Mouse (Mus musculus) embryo, embryonic 10.5 days (tissue): ENCODE data around the gene Rnd2.
"Not testable (repeated sequence)": the region's sequence is repeated elsewhere in the genome, so short reads cannot be mapped to it uniquely, and the experiment has no call there.

Experiments used
- DNase-seq: peaks from one replicate; pipeline ENCODE4 v3.0.0-alpha.2; 2015; ENCODE audit warnings: low spot score

Rnd2 gene

GRCm38 (mm10) chr11:101464211-101465100 is at the start of gene Rnd2:
TSS of gene Rnd2 (plus strand) at chr11:101464999.
- DNase-seq, result no peak

DNA sequence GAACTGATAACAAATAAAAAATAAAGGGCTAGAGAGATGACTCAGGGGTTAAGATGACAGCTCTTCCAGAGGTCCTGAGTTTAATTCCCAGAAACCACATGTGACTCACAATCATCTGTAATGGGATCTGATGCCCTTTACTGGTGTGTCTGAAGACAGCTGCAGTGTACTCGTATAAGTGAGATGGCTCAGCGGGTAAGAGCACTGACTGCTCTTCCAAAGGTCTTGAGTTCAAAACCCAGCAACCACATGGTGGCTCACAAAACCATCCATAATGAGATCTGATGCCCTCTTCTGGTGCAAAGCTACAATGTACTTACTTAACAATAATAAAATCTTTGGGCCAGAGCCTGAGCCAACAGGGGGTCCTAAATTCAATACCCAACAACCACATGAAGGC is 49.5 kb upstream of the Rnd2 start:
- DNase-seq, result peak; percentile 9

DNA sequence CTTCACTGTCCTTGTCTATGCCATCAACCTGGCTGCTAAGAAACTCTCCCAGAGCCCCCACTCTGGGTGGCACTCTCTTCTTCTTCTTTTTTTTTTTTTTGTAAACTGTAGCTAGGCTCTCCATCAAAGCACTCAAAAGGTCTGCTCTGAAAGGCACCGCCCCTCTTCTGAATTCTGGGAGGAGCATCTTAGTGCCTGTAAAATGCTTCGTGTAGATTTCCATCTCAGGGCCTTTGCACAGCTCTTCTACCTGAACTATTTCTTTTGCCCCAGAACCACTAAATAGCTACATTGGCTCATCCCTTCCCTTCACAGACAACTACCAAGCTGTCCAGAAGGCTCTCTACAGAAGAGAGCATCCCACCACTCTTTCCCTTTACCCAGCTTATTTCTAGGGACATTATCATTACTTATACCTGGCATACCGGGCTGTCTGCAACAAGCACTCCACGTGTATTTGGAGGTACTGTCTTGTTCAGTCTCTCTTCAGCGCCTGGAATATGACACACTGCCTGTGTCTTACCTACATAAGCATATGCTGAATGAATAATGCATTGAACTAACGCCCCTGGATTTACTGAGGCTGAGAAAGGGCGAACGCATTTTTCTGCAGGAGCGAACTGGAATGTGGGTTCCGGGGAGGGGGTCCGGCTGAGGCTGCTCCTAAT is 48.2 kb upstream of the Rnd2 start:
- peak; percentile 47 for DNase-seq

- peak; percentile 89 for DNase-seq
Measured at GRCm38 (mm10) chr11:101417101-101417855, 47.5 kb upstream of the Rnd2 start, which contains the start of gene Aarsd1. TSS of gene Aarsd1 (minus strand) at chr11:101417615.

DNA sequence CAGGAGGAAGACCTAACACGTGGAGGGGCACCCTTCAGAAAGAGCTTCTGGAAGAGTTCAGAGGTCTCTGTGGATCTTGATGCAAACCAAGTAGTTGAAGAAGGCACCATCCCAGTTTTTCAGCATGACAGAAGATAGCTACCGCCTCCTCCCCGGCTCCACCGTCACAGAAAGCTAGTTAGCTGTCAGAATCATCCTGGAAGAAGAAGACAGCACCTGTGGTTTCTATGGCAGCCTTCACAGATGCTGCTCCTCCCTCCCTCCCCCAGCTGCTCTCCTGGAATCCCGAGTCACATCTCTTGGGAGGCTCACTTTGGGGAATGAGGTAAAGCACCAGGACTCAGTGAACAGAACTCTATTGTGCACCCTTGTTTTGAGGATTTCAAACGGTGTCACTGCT is 45.8 kb upstream of the Rnd2 start:
- DNase-seq, result no peak

DNA sequence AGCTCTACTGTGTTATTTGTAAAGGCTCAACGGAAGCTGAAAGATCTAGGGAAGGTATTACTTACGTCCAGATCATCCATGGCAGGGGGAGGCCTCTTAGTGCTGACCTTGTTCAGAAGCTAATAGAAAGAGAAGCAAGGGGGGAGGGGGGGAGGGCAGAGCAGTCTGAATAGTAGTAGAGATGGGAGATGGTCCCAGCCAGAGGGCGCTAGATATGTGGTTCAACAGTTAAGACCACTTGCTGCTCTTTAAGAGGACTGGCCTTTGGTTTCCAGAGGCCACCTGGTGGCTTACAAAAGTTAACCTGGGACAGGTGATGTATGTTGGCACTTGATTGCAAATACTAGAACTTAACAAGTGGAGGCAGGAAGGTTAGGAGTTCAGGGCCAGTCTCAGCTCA is 45.2 kb upstream of the Rnd2 start:
- peak; percentile 44 for DNase-seq

DNA sequence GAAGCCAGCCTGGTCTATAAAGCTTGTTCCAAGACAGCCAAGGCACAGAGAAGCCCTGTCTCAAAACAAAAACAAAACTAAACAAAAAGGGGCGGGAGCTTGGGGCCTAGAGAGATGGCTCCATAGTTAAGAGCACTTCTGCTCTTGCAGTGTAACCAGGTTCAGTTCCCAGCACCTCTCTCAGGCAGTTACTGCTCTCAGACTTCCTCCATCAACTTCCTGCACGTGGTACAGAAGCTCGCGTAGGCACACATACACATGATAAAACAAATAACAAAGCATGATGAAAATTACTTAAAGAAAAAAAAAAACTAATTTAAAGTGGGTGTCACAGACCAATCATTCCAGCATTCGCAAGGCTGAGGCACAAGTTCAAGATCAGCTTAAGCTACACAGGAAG is 44.7 kb upstream of the Rnd2 start:
- no peak for DNase-seq

DNA sequence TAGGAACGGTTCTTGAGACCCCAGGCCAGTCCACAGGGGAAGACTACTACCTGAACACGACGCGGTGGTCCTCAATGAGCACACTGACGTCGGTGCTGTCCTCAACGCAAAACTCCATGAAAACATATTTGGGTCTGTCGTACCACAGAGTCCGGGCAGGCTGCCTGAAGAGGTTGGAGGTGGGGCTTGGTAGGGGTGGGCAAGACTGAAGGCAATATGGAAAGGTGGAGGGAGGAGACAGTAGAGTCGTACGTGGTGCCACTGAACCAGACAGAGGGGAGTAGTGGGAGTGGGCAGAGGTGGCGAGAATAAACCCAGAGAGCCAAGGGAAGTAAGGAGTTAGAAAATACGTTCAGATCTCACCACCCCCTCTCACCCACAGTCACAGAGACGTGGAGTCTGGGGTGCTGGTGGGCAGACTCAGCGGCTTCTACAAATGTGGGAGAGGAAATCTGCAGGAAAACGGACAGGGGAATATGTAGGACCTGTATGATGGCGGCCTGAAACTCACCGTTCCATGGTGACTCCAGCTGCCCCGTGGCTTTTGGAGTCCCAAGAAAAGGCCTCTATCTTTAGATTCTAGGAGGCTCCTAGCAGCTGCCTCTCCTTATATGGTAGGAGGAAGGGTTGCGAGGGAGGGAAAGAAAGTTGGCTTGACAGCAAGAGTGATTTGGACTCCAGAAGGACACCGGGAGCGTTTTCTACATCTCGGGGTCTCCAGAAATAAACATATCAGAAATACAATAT is 40.5 kb upstream of the Rnd2 start, which contains the start of gene Gm27029:
TSS of gene Gm27029 (minus strand) at position 692 of the 747 bp plus-strand sequence.
- no peak for DNase-seq

DNA sequence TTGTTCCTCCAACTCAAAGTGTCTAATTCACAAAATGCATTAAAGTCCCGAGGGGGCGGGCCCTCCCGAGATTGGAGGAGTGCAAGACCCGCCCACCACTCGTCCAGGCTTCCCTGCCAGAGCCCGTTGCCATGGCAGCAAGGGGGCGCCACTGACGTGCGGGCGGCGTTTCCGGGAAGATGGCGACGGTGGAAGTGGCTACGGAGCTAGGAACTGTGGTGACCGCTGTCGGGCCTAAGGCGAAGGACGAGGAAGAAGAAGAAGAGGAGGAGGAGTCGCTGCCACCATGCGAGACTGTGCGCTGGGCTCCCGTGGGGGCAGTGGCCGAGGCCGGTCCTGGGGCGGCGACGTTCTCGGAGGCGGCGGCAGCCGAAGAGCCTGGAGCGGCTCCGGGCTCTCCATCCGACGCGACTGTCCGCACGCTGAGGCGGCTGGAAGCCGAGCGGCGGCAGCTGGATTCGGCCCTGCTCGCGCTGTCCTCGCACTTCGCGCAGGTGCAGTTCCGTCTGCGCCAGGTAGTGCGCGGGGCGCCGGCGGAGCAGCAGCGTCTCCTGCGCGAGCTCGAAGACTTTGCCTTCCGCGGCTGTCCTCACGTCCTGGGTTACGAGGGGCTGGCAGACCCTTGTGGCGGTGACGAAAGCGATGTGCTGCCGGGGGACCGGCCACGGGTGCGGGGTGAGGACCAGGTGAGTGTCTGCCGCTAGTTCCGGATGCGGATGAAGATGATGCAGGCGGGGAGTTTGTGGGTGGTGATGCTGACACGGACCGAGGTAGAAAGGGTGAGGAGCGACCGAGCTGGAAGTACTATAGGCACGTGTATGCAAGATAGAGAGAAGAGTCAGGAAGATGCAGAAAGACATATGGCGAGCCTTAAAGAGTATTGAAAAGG is 39.6 kb upstream of the Rnd2 start, which contains the start of the genes Rundc1 and Ptges3l:
TSS of gene Rundc1 (plus strand) at position 161 of the 889 bp plus-strand sequence.
TSS of gene Ptges3l (minus strand) at position 409 of the 889 bp plus-strand sequence.
- peak; percentile 99 for DNase-seq

GRCm38 (mm10) chr11:101426165-101426564 is 38.6 kb upstream of the Rnd2 start:
- DNase-seq, result no peak

- DNase-seq, result no peak
Measured at GRCm38 (mm10) chr11:101431327-101431726, 33.5 kb upstream of the Rnd2 start.

DNA sequence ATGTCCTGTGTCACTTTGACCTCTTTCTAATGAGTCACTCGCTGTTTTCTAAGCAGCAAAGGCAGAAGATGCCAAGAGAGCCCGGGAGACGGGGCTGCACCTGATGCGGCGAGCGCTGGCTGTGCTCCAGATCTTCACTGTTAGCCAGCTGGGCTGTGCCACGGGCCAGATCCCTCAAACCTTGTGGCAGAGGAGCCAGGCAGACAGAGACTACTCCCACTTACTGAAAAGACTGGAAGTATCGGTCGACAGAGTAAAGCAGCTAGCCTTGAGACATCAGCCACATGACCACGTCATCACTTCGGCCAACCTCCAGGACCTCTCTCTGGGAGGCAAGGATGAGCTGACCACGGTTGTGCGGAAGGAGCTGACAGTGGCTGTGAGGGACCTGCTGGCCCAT is 31.4 kb upstream of the Rnd2 start:
- no peak for DNase-seq

DNA sequence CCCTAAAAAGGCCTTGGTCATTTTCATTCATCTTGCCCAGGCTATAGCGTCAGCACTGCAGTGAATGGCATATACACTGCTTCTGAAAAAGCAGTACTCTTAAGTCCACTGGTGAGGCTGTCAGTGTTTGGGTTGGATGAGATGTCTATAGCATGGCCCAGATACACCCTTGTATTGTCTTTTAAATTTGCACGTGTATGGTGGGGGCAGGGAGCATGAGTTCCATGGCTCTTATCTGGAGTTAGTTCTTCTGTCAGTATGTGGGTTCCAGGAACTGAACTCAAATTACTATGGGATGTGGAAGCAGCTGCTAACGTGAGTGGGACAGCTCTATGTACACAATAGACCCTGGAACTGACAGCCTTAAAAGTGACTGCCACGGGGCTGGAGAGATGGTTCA is 29.0 kb upstream of the Rnd2 start:
- DNase-seq, result no peak

DNA sequence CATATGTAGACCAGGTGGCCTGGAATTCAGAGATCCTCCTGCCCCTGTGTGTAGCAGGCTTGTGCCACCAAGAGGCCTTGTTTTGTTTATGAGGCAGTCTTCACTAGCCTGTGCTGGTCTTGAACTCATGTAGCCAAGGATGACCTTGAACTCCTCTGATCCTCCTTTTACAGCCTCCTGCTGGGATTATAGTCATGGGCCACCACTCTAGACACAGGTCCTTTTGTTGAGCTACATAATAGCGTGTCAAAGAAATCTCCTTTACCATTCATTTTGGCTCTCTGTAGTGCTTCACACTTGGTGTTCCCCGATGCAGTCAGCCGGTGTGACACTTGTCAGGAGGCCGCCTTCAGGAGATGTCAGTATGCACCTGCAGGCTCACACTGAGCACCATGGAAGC is 27.9 kb upstream of the Rnd2 start:
- no peak for DNase-seq

DNA sequence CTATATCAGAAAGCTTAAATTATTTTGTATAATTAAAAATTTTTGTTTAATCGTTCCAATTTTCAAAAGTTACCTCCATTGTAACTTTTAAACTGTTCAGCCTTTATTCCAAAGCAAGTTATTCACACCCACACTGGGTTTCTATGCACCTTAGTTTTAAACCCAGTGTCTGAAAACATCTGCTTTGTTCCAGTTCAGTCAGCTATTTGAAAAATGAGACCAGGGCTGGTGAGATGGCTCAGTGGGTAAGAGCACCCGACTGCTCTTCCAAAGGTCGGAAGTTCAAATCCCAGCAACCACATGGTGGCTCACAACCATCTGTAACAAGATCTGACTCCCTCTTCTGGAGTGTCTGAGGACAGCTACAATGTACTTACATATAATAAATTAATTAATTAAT is 26.8 kb upstream of the Rnd2 start:
- not testable (repeated sequence) for DNase-seq

- not testable (repeated sequence) for DNase-seq
Measured at GRCm38 (mm10) chr11:101441450-101442126, 23.2 kb upstream of the Rnd2 start.

DNA sequence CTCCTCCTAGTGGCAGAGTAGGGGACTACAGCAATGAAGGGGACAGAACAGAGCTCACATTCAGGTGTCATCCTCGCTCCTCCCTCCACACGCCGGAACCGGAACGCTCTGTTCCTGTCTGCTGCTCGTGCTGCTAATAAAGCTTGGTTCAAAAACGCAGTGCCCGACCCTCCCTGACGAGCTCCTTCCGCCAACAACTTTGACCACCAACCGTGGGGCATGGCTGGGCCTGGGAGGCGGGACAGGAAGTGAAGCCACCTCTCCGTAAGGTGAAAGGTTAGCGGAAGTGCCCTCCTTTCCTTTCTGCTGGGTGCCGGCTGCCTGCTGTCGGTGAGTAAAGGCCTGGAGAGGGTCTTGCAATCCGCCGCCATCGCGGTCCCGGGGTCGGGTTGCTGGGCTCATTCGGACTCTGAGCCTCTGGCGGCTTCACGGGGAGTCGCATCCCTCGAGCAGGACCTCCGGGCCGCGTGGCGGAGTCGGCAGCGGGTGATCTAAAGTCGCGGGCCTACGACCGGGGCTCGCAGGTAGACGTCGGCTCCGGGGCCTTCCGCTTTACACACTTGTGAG is 22.6 kb upstream of the Rnd2 start, which contains the start of gene Rpl27:
TSS of gene Rpl27 (plus strand) at position 172 of the 567 bp plus-strand sequence.
- peak; percentile 99 for DNase-seq

DNA sequence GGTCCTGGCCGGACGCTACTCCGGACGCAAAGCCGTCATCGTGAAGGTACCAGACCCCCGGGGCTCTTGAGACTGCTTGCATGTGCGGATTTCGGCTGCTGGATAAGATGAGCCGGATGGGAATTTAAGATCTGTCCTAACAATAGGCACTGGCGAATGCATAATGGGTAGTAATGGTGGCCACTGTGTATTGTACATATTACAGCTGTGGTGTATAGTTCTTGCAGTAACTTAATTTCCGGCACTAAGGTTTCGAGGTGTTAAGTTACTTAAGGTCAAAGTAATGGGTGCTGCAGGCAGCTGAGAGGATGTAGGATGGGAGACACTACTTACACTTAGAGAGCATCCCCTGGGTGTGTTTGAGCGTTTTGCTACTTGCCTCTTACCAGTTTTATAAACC is 22.0 kb upstream of the Rnd2 start:
- no peak for DNase-seq

DNA sequence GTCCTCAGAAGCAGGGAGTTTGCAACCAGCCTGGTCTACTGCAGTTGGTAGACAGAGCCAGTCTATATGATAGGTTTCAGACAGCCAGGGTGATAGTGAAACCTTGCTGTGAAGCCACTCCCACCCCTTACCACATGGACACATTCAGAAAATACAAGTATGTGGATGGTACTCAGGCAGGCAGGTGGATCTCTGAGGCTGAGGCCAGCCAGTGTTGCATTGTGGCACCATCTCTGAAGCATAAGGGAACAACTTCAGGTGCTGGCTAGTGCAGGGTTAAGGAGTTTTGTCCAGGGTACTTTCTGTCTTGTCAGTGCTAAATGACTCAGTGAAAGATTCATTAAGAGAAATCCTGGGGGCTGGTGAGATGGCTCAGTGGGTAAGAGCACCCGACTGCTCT is 18.5 kb upstream of the Rnd2 start:
- DNase-seq, result no peak
